In the genomic region with DNA sequence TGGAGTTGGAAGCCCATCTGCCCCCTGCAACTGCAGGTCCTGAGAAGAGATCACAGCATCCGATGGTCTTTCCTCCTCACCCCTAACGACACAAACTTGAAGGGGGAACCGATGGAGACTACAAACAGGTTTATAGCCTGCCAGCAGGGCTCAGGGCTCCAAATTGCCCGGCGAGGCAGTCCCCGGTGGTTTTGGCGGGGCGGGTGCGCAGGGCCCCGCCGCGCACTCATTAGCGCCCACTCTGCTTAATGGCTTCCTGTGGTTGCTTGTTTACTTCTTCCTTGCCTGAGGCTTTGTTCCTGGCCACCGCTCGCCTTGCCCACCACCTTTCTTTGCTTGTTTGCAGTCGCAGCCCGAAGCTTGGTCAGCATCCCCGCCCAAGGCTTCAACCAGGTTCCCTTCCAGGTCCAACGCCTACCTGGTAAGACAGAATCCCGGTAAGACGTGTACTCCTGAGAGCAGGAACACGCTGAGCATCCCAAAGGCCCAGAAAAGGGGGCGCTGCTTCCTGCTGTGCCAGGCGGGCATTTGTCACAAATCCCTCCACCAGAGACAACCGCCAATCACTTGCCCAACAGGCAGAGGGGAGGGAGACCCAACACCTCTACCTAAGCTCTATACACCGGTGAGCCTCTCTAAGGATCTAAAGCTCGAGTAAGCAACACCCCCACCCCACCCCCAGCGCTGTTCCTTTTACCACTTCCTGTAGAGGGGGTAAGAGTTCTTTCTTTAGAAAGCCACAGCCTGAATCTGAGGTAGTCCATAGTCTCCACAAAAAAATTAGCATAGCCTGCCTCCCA, we compare ENCODE assay signal across 8 mouse cellular contexts. TPM values are rescaled to one million over a fixed set of nuclear protein-coding genes. Genes with fewer than 3 reads are reported as not detected.
DNase-seq lines count a peak whose midpoint lies in the region; ATAC-seq lines count a peak whose summit lies in the region.

No protein-coding gene starts in this region.

- no peak for DNase-seq in liver, embryonic 11.5 days (ENCODE audit: low spot score)
- no peak for DNase-seq in liver
- DNase-seq in embryonic facial prominence, embryonic 11.5 days (ENCODE audit: low spot score) = no peak
- peak; percentile 22 for DNase-seq in splenic B cell, adult 2 months (ENCODE audit: low read depth, low spot score)
- no peak for DNase-seq in cerebellum, postnatal 36 days
- DNase-seq in lung, postnatal 25 days (ENCODE audit: low spot score) = no peak
- DNase-seq in urinary bladder, postnatal 36 days (ENCODE audit: low spot score in 2 of 2) = no peak

- WGBS in liver, embryonic 11.5 days = 1% methylated on average over 28 of the region's 28 CpGs
- WGBS in embryonic facial prominence, embryonic 11.5 days = 1% methylated on average over 28 of the region's 28 CpGs
- 2% methylated on average over 28 of the region's 28 CpGs for WGBS in intestine, embryonic 16.5 days

- peaks cover 42% of the 10 kb centered on the region for H3K27me3 ChIP-seq in liver, embryonic 11.5 days (replicated peaks; ENCODE audit: control insufficient read depth, insufficient read depth, low read length)
- H3K27me3 ChIP-seq in embryonic facial prominence, embryonic 11.5 days (ENCODE audit: control insufficient read depth, insufficient read depth, low read length) = peaks cover 26% of the 10 kb centered on the region
- peaks cover 19% of the 10 kb centered on the region for H3K27me3 ChIP-seq in intestine, embryonic 16.5 days (replicated peaks; ENCODE audit: control insufficient read depth, insufficient read depth, low read length)
- H3K27me3 ChIP-seq in splenic B cell, adult 2 months (ENCODE audit: control insufficient read depth, insufficient read depth, low read length, poor library complexity, severe bottlenecking) = no peaks in the 10 kb centered on the region

- no peaks in the 10 kb centered on the region for H3K4me1 ChIP-seq in liver, embryonic 11.5 days (replicated peaks; ENCODE audit: control insufficient read depth, insufficient read depth, low read length)
- H3K4me1 ChIP-seq in embryonic facial prominence, embryonic 11.5 days (ENCODE audit: control insufficient read depth, insufficient read depth, low read length) = no peaks in the 10 kb centered on the region
- no peaks in the 10 kb centered on the region for H3K4me1 ChIP-seq in intestine, embryonic 16.5 days (ENCODE audit: control insufficient read depth, insufficient read depth, low read length)

- peak overlapping the region; percentile 24 for H3K4me2 ChIP-seq in liver, embryonic 11.5 days
- H3K4me2 ChIP-seq in embryonic facial prominence, embryonic 11.5 days (ENCODE audit: low read depth, low read length) = peak overlapping the region; percentile 5
- peak overlapping the region; percentile 7; the same call in 1 of the 2 replicates for H3K4me2 ChIP-seq in intestine, embryonic 16.5 days (ENCODE audit: low read depth, low read length)

- H3K9ac ChIP-seq in liver, embryonic 11.5 days (ENCODE audit: low read depth, low read length) = no peak overlapping the region
- no peak overlapping the region for H3K9ac ChIP-seq in embryonic facial prominence, embryonic 11.5 days (replicated peaks; ENCODE audit: low read length)
- no peak overlapping the region for H3K9ac ChIP-seq in intestine, embryonic 16.5 days (ENCODE audit: low read depth, low read length)

- ATAC-seq in liver, embryonic 11.5 days (replicated peaks; ENCODE audit: low FRiP score) = no peak
- no peak for ATAC-seq in embryonic facial prominence, embryonic 11.5 days (replicated peaks; ENCODE audit: insufficient number of reproducible peaks, low FRiP score, low TSS enrichment, low read depth)
- no peak for ATAC-seq in intestine, embryonic 16.5 days

- no peaks in the 10 kb centered on the region for H3K9me3 ChIP-seq in liver, embryonic 11.5 days (ENCODE audit: control insufficient read depth, low read length)
- H3K9me3 ChIP-seq in embryonic facial prominence, embryonic 11.5 days (replicated peaks; ENCODE audit: control insufficient read depth, low read length) = no peaks in the 10 kb centered on the region
- no peaks in the 10 kb centered on the region for H3K9me3 ChIP-seq in intestine, embryonic 16.5 days (ENCODE audit: control insufficient read depth, low read length)

- H3K27ac ChIP-seq in liver, embryonic 11.5 days (ENCODE audit: low read depth, low read length) = no peak overlapping the region
- H3K27ac ChIP-seq in embryonic facial prominence, embryonic 11.5 days (replicated peaks; ENCODE audit: low read depth, low read length) = no peak overlapping the region
- H3K27ac ChIP-seq in intestine, embryonic 16.5 days (ENCODE audit: low read length) = no peak overlapping the region

- no peaks in the 10 kb centered on the region for H3K36me3 ChIP-seq in liver, embryonic 11.5 days (ENCODE audit: control insufficient read depth, insufficient read depth, low read length)
- H3K36me3 ChIP-seq in embryonic facial prominence, embryonic 11.5 days (replicated peaks; ENCODE audit: control insufficient read depth, insufficient read depth, low read depth, low read length) = no peaks in the 10 kb centered on the region
- no peaks in the 10 kb centered on the region for H3K36me3 ChIP-seq in intestine, embryonic 16.5 days (ENCODE audit: control insufficient read depth, insufficient read depth, low read length)
- no peaks in the 10 kb centered on the region for H3K36me3 ChIP-seq in splenic B cell, adult 2 months (ENCODE audit: control insufficient read depth, insufficient read depth, low read length, poor library complexity, severe bottlenecking)

- H3K4me3 ChIP-seq in liver, embryonic 11.5 days (ENCODE audit: low read depth, low read length) = no peak overlapping the region
- H3K4me3 ChIP-seq in embryonic facial prominence, embryonic 11.5 days (ENCODE audit: low read depth, low read length) = no peak overlapping the region
- H3K4me3 ChIP-seq in intestine, embryonic 16.5 days (ENCODE audit: low read length) = peak overlapping the region; percentile 15

RNA-seq across cellular contexts. Expression of a gene that starts 33.4 kb away (rescaled TPM):
- polyA plus RNA-seq in liver, embryonic 11.5 days (2014; fragmentation: Nextera tagmentation; extraction: Ambion mirVana) = 0.29 and 0.43 TPM in 2 replicates
- polyA plus RNA-seq in embryonic facial prominence, embryonic 11.5 days (2014; fragmentation: Nextera tagmentation; extraction: Ambion mirVana) = 0.74 and 1.2 TPM in 2 replicates
- 0.22 and 0.24 TPM in 2 replicates for polyA plus RNA-seq in intestine, embryonic 16.5 days (2015; fragmentation: Nextera tagmentation; extraction: Ambion mirVana)

RNA-seq across cellular contexts. Expression of a gene that starts 45.0 kb away (rescaled TPM):
- polyA plus RNA-seq in liver, embryonic 11.5 days (2014; fragmentation: Nextera tagmentation; extraction: Ambion mirVana) = not detected in 2 replicates
- 0.27 and 0.50 TPM in 2 replicates for polyA plus RNA-seq in embryonic facial prominence, embryonic 11.5 days (2014; fragmentation: Nextera tagmentation; extraction: Ambion mirVana)
- 0.17 and 0.23 TPM in 2 replicates for polyA plus RNA-seq in intestine, embryonic 16.5 days (2015; fragmentation: Nextera tagmentation; extraction: Ambion mirVana)

RNA-seq across cellular contexts. Expression of a gene that starts 51.9 kb away (rescaled TPM):
- polyA plus RNA-seq in liver, embryonic 11.5 days (2014; fragmentation: Nextera tagmentation; extraction: Ambion mirVana) = 0.05 and 0.13 TPM in 2 replicates
- polyA plus RNA-seq in embryonic facial prominence, embryonic 11.5 days (2014; fragmentation: Nextera tagmentation; extraction: Ambion mirVana) = 0.31 and 0.49 TPM in 2 replicates
- 0.17 and 0.20 TPM in 2 replicates for polyA plus RNA-seq in intestine, embryonic 16.5 days (2015; fragmentation: Nextera tagmentation; extraction: Ambion mirVana)
